Mouse (Mus musculus) heart, postnatal 0 days (tissue): ENCODE results near the gene Rrnad1.
"Not testable (repeated sequence)": the region's sequence is repeated elsewhere in the genome, so short reads cannot be mapped to it uniquely, and the experiment has no call there.

ENCODE experiments used
- CTCF ChIP-seq: IDR thresholded peaks from 2 replicates; pipeline ENCODE4 v1.5.1; 2016; ENCODE audit warnings: antibody characterized with exemption, control low read depth, low read depth
- EP300 ChIP-seq: IDR thresholded peaks from 2 replicates; pipeline ENCODE4 v1.6.1; 2016; ENCODE audit warnings: antibody characterized with exemption, low read depth

DNA sequence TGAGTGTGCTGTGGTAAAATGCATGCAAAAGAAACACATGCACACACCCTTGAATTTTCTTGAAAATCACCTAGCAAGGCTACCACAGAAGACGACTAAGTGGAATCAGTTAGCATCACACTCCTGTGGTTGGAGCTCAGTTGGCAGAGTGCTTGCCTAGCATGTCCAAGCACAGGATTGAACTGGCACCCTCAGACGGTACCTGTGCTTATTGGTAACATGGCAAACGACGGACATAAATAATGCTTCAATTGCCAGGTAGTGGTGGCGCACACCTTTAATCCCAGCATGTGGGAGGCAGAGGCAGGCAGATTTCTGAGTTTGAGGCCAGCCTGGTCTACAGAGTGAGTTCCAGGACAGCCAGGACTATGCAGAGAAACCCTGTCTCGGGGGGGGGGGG is 28.6 kb downstream of the Rrnad1 start:
- not testable (repeated sequence) for TF ChIP-seq CTCF, EP300
